Mouse (Mus musculus) CD8-positive naive resting alpha-beta T cell, adult 2 months (primary cell): ENCODE results near the gene Rps6ka2.
"Not testable (repeated sequence)": the region's sequence is repeated elsewhere in the genome, so short reads cannot be mapped to it uniquely, and the experiment has no call there.

Source experiments
- DNase-seq, 2 experiments: peaks; one replicate each; pipeline ENCODE4 v3.0.0; 2022; ENCODE audit warnings: low read depth in 2 of 2, low spot score in 2 of 2

Gene Rps6ka2

DNA sequence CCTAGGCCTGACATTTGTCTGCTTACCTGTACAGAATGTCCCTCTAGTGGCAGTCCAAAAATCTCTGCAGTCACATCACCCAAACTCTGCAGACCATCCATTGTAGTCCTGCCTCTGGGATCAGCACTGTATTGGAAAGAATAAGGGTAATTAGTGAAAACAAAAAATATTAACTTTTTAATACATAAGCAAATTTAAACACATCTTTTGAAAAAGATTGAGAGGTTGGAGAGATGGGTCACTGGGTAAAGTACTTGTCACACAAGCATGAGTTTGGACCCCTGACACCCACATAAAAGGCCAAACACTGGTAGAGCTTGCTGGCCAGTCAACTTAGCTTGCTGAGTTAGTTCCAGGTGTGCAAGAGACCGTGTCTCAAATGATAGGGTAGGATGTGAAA lies 182.7 kb downstream of the Rps6ka2 start, which contains the start of gene Ttll2:
Gene Ttll2 (minus strand): TSS at position 101 of the 400 bp plus-strand sequence.
- DNase-seq = not testable (repeated sequence)
